Mouse (Mus musculus): Measurements from ENCODE around the gene Ctnna2.

The Ctnna2 gene

DNA sequence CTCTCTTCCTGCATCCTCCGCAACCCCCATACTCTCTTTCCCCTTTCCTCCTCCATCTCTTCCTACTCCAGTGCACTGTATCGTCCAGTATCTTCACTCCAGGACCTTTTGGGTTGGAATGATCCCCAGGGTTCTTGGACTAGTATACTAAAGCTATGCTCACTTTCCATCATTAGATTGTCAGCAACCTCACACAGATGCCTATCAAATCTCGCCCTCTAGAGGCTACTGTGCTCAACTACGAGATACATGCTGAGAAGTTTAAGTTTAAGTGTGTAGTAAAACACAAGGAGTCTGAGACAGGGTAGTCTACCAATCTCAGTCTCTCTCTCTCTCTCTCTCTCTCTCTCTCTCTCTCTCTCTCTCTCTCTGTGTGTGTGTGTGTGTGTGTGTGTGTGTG, 396.9 kb downstream of the Ctnna2 start:
- no peak for DNase-seq (ENCODE audit: low spot score in 2 of 2)

DNA sequence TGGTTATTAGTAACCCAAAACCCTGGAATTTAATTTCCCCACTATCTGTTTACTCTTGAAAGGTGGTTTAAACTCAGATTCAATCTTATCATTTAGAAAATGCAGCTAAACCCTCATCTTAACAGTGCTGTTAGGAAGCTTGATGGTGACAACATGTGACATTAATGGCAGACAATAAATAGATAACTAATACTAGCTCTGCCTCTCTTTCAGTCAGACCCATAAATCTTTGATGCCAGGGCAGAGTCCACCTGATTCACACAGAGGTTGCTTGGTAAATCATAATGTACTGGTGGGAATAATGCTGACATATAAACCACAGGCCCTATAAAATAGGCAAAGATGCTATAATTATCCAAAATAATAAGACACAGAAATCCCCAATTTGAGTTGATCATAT, 398.6 kb downstream of the Ctnna2 start:
- no peak for DNase-seq (ENCODE audit: low spot score in 2 of 2)

DNA sequence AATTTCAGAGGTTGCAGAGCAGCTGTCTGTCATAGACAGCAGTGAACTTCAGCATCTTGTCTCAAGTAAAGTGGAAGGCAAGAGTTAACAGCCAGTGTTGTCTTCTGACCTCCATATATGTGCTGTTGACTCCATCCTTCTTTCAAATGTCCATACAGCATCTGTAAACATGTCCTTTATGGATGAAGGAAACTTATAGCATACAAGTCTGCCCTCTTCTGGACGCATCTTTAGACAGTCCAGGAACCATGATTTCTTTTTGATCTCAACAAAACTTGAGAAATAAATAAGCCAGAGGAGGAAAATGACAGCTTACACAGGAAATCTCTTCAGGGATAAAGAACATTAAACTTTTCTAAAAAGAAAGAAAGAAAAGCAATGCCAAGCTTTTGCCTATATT, 400.9 kb downstream of the Ctnna2 start:
- no peak for DNase-seq (ENCODE audit: low spot score in 2 of 2)

DNA sequence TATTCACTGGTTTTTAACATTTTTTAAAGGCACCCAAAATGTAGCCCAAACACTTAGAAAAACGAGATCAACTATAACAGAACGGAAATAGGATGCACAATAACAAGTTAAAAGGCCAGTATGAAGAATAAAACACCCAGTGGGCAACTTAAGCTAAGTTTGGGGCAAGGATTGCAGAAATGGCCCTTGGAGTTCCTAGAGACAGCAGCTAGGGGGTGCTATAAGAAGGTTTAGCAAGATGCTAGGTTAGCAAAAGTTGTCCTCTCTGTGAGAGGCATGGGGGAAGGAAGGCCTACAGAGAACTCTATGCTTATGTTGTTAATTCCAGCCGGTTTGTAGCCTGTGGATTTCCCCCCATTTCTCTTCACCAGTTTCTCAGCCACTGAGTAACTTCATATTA, 401.9 kb downstream of the Ctnna2 start:
- DNase-seq (ENCODE audit: low spot score in 2 of 2): no peak

DNA sequence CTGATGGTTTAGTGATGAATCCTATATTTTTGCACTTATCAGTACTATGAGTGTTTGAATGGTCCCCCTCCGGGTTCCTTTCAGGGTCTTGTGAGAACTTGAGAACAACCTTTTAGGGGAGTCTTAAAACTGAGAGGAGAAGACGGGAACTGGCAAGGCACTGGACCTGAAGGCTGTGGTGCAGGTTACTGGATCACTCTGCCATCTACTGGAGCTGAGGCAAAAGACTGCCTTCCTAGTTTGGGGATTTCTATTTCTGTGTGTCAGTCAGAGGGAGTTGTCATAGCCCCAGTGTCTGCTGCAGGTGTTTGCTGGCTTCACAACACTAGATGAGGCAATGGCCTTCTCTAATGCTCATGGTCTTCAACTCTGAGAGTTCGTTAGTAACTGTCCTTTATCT, 406.9 kb downstream of the Ctnna2 start:
- DNase-seq (ENCODE audit: low spot score in 2 of 2): peak; percentile 12 to 25

DNA sequence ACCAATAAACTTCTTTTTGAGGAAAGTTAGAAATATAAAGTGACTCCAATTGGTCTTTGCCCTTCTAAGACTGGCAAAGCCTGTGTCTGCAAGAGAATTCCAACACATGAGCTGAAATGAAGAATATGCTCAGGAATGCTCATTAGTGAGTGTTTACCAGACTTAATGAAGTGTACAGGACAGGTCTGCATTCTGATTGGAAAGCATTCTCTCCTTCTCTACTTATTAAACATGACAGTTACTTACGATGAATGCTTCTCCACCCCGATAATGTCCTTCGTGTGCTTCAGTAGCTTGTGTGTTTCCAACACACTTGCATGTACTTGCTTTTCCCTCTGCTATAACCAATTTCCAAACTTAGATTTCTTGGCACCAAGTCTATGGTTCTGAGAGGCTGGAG, 409.6 kb downstream of the Ctnna2 start:
- DNase-seq (ENCODE audit: low spot score in 2 of 2): no peak

DNA sequence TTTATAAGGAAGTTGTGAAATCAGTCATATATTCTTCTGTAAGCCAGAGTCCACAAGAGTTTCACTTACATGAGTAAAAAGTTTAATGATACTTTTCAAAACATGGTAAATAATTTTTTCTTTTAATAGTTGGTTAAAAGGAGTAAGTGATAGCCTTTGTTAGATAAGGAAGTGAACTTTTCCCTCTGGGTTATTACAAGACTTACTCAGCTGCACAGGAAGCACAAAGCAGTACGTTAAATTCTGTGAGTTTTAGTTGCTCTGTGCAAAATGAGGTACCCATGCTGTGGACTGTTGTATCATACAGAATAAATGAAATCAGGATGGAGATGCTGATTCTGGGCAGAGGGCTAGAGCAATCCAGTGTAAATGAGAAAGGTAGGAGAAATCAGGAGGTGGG, 423.3 kb downstream of the Ctnna2 start:
- DNase-seq (ENCODE audit: low spot score in 2 of 2): no peak

DNA sequence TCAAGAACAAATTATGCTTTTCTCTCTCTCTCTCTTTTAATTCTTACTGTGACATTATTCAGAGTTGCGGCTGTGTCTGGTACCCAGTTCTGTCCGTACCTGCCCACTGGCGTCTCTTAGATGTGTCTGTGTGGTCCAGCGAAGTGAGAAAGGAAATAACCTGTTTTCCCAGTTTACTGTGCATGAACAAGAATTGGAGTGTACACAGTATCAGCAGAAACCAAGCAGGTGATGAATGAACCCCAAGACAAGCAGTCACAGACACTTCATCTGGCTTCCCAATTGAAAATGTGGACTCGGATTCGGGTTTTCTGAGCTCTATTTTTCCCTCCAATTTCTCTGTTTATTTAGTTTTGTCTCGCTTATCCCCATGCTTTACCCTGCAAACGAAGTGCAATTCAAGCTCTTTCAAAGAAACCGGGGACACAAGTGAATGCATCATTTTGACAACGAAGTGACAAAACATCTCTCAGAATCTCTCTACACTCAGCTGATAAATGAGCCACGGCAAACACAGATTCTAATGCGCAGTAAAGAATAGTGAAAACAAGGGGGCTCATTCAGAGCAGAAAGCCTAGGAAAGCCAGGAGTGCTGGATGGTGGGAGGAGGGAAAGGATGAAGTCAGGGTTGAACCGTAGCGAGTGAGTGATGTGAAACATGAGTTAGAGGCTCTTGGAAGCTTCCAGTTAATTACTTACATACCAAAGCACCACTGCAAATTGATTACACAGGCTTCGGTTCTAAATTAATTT, 442.3 kb downstream of the Ctnna2 start:
- DNase-seq (ENCODE audit: low spot score in 2 of 2): no peak

DNA sequence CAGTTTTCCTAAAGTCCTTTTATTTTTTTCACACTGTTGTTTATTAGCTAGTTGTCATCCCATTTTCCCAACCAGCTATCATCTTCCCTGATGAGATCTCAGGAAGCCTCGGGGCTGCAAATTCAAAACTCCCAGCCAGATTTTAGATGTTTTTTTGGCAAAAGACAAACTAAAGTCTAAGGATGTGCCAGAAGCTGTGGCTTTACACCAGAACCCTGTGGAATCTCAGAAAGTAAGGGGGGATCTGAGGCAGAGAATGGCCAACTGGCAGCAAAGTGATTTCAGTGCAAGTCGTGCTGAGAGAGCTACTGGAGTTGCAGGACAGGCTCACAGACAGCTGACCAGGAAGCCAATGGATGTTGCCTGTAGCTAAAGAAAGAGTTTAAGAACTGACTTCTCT, 451.9 kb downstream of the Ctnna2 start:
- no peak for DNase-seq (ENCODE audit: low spot score in 2 of 2)

DNA sequence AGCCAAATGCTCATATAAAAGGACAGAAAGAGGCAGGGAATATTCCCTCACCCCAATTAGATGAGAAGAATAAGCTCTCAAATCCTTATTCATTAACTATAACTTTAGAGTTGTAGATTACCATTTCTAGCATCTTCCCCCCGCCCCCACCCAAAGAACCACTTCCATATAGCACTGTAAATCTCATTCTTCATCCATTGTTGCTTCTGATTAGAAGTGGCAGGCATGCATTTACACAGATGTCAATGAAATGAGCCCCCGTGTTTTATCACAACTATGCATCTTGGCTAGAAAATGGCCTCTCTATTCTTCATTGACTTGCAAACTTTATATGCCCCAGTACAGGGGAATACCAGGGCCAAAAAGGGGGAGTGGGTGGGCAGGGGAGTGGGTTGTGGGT, 457.7 kb downstream of the Ctnna2 start:
- no peak for DNase-seq (ENCODE audit: low spot score in 2 of 2)

DNA sequence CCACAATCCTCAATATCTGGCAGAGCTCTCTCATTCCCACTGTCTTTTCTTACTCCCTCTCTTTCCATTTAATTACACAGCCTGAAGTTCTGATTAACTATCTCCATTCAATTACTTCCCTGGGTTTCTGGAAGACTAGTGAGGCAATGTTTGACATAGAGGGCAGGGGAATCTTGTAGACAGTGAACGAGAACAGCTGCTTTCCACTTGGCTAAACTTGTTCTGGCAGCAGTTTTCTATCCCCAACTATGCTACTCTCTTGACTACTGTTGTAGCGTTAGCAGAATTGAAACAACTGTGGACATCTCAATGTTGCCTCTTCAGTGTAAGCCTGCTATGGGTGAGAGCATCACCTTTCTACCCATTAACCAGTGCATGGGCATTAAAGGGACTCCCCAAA, 463.0 kb downstream of the Ctnna2 start:
- DNase-seq (ENCODE audit: low spot score in 2 of 2): no peak

DNA sequence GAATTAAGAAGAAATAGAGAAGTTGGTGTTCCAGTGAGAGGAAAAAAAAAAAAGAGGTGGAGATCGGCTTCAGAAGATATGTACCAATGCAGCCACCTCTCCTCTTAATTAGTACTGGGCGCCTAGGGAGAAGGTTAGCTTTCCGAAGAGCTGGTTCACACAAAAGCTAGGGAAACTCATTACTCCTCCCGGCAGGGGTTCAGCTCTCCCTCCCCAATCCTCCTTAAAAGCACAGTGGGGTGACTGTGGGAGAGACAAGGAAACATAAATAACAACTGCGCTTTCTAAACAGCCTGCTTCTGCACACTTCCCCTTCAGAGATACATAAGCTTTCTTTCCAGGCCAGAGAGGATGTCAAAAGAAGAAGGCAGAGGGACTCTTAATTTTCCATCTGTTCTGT, 467.7 kb downstream of the Ctnna2 start:
- DNase-seq (ENCODE audit: low spot score in 2 of 2): no peak

DNA sequence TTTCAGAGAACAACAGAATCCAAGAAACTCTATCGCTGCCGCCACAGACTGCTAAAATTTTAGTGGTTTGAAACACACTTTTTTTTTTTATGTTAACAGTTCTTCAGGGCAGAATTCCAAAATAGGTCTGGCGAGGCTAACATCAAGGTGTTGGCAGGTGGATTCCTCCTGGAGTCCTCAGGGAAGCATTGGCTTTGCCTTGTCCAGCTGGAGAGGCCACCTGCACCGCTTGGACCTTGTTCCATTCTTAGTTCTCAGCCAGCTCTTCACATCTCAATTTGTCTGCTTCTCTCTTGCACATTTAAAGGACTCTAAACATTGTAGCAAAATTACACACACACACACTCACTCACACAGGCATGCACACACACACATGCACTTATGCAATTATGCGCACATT, 487.8 kb downstream of the Ctnna2 start:
- DNase-seq (ENCODE audit: low spot score in 2 of 2): no peak

DNA sequence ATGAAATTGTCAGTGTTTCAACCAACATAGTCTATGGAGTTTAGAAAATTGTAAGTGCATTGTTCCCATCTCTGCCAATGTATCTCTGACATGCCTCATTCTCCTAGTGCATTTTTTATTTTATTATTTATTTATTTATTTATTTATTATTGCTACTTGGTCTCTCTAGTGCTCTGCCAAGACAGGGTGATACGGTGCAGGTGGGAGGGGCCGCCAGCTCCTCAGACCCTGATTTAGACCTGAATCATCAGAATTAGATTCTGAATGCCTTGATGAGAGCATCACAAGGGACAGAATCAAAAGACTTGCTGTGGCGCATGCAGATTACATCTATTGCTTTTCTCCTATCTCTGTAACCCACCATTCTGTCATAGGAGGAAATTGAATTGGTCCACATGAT, 492.8 kb downstream of the Ctnna2 start:
- no peak for DNase-seq (ENCODE audit: low spot score in 2 of 2)

DNA sequence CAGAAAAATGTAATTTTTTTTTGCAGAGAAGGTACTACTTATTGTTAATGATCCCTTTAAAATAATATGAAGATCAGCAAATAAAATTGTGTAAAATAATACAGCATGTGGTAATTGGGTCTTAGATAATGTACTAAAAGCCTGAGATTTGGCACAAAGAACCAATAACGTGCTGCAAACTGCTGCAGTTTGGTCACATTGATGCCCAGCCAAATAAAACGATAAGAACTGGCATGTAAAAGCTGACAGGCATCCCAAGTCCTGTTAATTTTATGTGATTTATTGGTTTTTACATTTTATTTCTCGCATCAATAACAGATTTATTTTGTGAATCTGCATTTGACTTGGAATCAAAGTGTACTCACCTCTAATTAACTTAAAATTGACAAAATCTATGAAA, 497.4 kb downstream of the Ctnna2 start:
- no peak for DNase-seq (ENCODE audit: low spot score in 2 of 2)

DNA sequence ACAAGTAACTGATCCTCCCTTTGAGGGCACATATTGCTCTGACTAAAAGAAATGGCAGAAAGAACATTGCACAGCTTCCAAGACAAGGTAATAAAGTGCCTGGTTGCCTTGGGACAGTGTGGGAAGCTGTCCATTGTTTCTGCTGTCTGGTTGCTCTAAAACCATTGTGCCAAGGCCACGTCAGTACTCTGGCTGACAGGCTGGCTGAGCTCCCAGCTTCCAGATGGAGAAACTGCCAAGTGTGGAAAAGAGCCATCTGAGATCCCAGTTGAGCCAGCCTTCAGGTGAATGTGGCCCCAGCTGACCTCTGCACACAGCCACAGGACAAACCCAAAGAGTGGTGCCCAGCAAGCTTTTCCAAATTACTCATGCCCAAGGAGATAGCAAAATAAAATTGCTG, 504.1 kb downstream of the Ctnna2 start:
- peak; percentile 11 to 31 for DNase-seq (ENCODE audit: low spot score in 2 of 2)

DNA sequence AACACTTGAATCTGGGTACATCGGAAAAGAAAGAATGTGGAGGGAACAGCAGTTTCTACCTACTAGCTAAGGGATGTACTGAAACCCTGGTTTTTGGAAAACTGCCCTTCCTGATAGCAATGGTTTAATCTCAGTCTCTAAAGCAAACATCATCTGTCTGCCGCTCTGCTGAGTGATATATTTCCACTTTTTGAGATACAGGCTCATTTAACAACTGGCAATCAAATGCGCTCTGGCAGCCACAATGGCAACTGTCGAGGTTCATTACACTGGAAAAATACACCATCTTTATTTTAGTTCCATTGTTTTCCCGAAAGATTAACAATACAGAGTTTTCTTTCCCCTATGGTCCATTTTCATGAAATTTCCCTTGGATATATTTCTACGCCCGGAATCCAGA, 506.2 kb downstream of the Ctnna2 start:
- DNase-seq (ENCODE audit: low spot score in 2 of 2): no peak

DNA sequence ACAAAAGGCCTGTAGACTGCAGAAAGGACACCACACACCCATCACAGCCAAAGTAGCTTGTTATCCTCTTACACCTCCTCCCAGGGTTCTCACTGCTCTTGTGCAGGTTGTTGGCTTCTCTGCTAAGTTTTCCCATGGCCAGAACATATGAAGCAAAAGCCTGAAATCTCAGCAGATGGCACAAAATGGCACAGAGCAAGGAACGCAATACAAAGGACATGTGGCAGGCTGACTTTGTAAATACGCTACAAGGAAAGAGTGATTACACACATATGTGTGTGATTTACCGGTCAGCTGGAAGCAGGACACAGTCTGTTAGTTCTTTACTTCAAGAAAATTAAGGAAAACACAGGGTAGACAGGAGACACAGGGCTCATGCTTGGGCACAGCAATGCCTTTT, 511.4 kb downstream of the Ctnna2 start:
- no peak for DNase-seq (ENCODE audit: low spot score in 2 of 2)

DNA sequence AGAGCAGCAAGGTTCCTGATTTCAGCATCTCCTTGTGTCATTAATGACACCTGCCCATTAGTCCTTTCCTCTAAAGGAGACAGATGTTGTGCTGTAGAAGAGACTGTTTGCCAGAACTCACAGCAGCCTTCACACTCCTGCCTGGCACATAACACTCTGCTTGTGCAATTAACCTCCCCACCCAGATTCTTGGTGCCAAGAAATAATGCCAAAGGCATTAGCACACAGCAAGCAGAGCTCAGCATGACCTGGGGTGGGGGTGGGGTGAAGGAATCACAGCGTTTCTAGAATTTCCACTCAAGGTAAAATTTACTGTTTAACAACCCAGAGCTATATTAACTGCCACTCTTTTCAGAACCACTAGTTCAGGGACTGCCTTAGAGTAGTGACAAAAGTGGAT, 516.8 kb downstream of the Ctnna2 start:
- no peak for DNase-seq (ENCODE audit: low spot score in 2 of 2)

DNA sequence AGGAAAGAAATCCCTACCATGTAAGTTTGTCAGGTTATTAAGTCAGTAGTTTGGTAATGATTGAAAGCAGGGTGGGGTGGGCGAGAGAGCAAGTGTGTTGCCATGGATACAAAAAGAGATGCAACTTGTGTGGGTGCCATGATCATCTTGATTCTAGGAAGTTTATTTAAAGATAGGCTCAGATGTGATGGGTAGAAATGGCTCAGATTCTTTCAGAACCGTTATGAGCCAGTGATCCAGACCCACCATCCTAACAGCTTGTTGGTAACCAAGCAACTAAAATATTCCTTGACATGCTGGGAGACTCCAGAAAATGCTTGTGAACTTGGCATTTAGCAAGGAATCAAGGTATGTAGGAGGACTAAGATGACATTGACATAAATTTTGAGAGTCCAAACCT, 521.6 kb downstream of the Ctnna2 start:
- peak in 1 of 2 experiments; percentile 37 for DNase-seq (ENCODE audit: low spot score in 2 of 2)

DNA sequence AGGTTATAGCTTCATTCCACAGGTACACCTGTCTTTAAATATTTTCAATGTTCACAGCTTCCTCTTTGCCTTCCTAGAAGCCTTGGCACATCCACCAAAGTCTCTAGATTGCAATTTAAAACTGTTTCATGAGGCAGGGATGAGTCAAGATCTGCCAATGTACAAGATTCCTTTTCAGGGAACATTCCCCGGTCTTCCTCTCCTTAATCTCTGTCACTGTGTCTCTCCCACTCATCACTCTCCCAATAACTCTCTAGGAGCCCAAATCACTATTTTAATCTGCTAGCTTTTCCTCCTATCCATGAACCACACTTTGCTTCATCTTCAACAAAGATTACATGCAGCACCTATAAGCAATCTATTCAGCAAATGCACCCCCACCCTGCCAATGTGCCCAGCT, 532.6 kb downstream of the Ctnna2 start:
- no peak for DNase-seq (ENCODE audit: low spot score in 2 of 2)

DNA sequence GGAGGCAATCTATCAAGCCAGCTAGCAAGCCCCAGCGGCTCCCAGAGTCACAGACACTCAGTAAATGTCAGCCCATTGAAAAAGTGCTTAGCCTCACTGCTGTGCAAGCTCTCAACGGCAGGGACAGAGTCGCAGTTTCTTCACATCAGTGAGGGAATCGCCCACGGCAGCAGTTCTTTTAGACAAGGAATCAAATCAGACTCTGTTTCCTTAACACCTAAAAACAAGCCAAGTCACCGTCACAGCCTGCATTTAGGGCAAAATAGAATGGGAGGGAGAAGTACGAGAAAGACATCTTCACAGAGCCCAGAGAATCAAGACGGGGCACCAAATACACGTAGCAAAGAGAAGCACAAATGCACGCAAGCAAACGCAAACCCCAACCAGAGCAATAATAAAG, 535.6 kb downstream of the Ctnna2 start:
- DNase-seq (ENCODE audit: low spot score in 2 of 2): peak; percentile 22 to 31

DNA sequence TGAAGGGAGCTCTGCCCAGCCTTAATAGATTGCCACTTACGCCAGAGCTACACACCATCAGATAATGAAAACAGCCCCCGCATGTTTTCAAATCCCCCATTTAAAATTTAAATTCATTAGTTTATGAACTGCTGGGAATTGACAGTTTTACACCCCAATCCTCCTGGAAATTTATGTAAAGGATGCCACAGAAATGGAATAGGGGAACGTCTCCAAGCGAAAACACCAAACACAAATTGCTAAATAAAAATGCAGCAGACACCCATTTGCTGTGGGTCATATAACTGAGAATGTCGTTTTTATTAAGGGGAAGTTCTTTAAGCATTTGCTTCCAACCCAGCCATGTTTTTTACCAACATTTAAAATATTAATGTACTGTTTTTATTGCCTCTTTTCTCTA, 538.4 kb downstream of the Ctnna2 start:
- no peak for DNase-seq (ENCODE audit: low spot score in 2 of 2)

DNA sequence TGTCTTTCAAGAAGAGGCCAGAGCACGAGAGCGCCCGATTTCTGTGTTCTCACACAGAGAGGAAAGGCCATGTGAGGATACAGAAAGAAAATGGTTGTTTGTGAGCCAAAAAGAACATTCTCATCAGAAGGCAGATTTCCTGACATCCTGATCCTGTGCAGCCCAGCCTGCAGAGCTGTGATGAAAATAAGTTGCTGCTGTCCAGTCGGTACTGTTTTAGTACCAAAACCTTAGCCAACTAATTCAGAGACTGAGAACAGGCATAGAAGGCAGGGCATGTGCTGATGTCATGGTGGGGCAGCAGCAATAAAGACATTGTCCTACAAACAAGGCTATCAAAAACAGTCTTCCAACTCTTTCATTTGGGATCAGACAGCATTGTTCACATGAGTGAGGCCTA, 549.1 kb downstream of the Ctnna2 start:
- DNase-seq (ENCODE audit: low spot score in 2 of 2): no peak
